Mouse (Mus musculus): ENCODE data around the gene Tchp. TPM values are rescaled to one million over a fixed set of nuclear protein-coding genes. Genes with fewer than 3 reads are reported as not detected.

Tchp gene
- polyA plus RNA-seq, 1 experiment from 2014 or later = 15.2 TPM

GRCm38 (mm10) chr5:114761980-114762379 is 54.4 kb downstream of the Tchp start:
- Histone ChIP-seq H3K4me2 (ENCODE audit: low read depth, low read length) (no peak overlapping the region), H3K9me3 (ENCODE audit: control insufficient read depth, low read length) (no peaks in the 10 kb centered on the region), H3K9ac (replicated peaks; ENCODE audit: low read depth, low read length) (no peak overlapping the region), H3K27ac (ENCODE audit: low read depth, low read length) (no peak overlapping the region), H3K36me3 (ENCODE audit: control insufficient read depth, insufficient read depth, low read length) (peaks cover 51% of the 10 kb centered on the region), H3K4me1 (ENCODE audit: control insufficient read depth, insufficient read depth, low read length) (no peaks in the 10 kb centered on the region), H3K27me3 (ENCODE audit: control insufficient read depth, insufficient read depth, low read length) (no peaks in the 10 kb centered on the region), H3K4me3 (ENCODE audit: low read depth, low read length) (no peak overlapping the region)
- ATAC-seq (ENCODE audit: low read depth) = no peak
- WGBS = 91% methylated on average over 8 of the region's 8 CpGs

- Histone ChIP-seq H3K27me3 (ENCODE audit: control insufficient read depth, insufficient read depth, low read length) (no peaks in the 10 kb centered on the region), H3K9ac (replicated peaks; ENCODE audit: low read depth, low read length) (no peak overlapping the region), H3K4me1 (ENCODE audit: control insufficient read depth, insufficient read depth, low read length) (no peaks in the 10 kb centered on the region), H3K4me2 (ENCODE audit: low read depth, low read length) (no peak overlapping the region), H3K36me3 (ENCODE audit: control insufficient read depth, insufficient read depth, low read length) (peaks cover 44% of the 10 kb centered on the region), H3K4me3 (ENCODE audit: low read depth, low read length) (no peak overlapping the region), H3K27ac (ENCODE audit: low read depth, low read length) (no peak overlapping the region), H3K9me3 (ENCODE audit: control insufficient read depth, low read length) (no peaks in the 10 kb centered on the region)
- no peak for ATAC-seq (ENCODE audit: low read depth)
- 76% methylated on average over 18 of the region's 18 CpGs for WGBS
These were observed 57.5 kb downstream of the Tchp start for GRCm38 (mm10) chr5:114764812-114765735.

GRCm38 (mm10) chr5:114766686-114767085 is 59.1 kb downstream of the Tchp start:
- Histone ChIP-seq H3K27ac (ENCODE audit: low read depth, low read length) (no peak overlapping the region), H3K36me3 (ENCODE audit: control insufficient read depth, insufficient read depth, low read length) (peaks cover 29% of the 10 kb centered on the region), H3K27me3 (ENCODE audit: control insufficient read depth, insufficient read depth, low read length) (no peaks in the 10 kb centered on the region), H3K4me2 (ENCODE audit: low read depth, low read length) (no peak overlapping the region), H3K9ac (replicated peaks; ENCODE audit: low read depth, low read length) (no peak overlapping the region), H3K4me1 (ENCODE audit: control insufficient read depth, insufficient read depth, low read length) (peaks cover 5% of the 10 kb centered on the region), H3K9me3 (ENCODE audit: control insufficient read depth, low read length) (no peaks in the 10 kb centered on the region), H3K4me3 (ENCODE audit: low read depth, low read length) (no peak overlapping the region)
- 91% methylated on average over 8 of the region's 8 CpGs for WGBS
- ATAC-seq (ENCODE audit: low read depth) = no peak

GRCm38 (mm10) chr5:114767185-114767584 is 59.6 kb downstream of the Tchp start:
- WGBS = 86% methylated on average over 7 of the region's 7 CpGs

DNA sequence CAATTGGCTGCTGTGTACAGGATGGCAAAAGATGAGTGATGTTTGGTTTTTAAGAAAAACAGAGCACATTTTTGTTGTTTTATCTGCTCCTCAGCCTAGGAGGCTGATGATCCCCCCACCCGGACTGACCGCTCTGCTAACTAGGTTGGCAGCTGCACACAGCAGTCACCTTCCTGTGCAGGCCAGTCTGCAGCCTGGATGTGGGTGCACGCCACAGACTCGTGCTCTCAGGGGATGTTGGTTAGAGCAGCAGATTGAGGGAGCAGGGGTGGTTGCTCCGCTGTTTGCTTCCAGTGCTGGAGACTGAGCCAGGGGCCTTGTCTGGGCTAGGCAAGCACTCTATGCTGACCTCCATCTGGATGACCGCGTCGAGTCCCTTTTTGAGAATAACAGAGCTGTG is 62.2 kb downstream of the Tchp start:
- Histone ChIP-seq H3K27me3 (ENCODE audit: control insufficient read depth, insufficient read depth, low read length) (peaks cover 3% of the 10 kb centered on the region; the same call in 1 of the 2 replicates), H3K36me3 (ENCODE audit: control insufficient read depth, insufficient read depth, low read length) (0 out of 2 replicates have a peak, but pooled peaks cover 4% of the 10 kb centered on the region), H3K9me3 (ENCODE audit: control insufficient read depth, low read length) (no peaks in the 10 kb centered on the region), H3K4me3 (ENCODE audit: low read depth, low read length) (no peak overlapping the region), H3K4me1 (ENCODE audit: control insufficient read depth, insufficient read depth, low read length) (peaks cover 13% of the 10 kb centered on the region), H3K27ac (ENCODE audit: low read depth, low read length) (no peak overlapping the region), H3K4me2 (ENCODE audit: low read depth, low read length) (no peak overlapping the region), H3K9ac (replicated peaks; ENCODE audit: low read depth, low read length) (no peak overlapping the region)
- 87% methylated on average over 8 of the region's 8 CpGs for WGBS
- no peak for ATAC-seq (ENCODE audit: low read depth)

More at GRCm38 (mm10) chr5:114767185-114767584, 59.6 kb downstream of the Tchp start:
- H3K9ac ChIP-seq (replicated peaks; ENCODE audit: low read depth, low read length) = no peak overlapping the region
- H3K4me3 ChIP-seq (ENCODE audit: low read depth, low read length) = no peak overlapping the region
- H3K27ac ChIP-seq (ENCODE audit: low read depth, low read length) = no peak overlapping the region
- H3K9me3 ChIP-seq (ENCODE audit: control insufficient read depth, low read length) = no peaks in the 10 kb centered on the region
- peaks cover 27% of the 10 kb centered on the region for H3K36me3 ChIP-seq (ENCODE audit: control insufficient read depth, insufficient read depth, low read length)
- ATAC-seq (ENCODE audit: low read depth) = no peak
- no peak overlapping the region for H3K4me2 ChIP-seq (ENCODE audit: low read depth, low read length)
- H3K27me3 ChIP-seq (ENCODE audit: control insufficient read depth, insufficient read depth, low read length) = no peaks in the 10 kb centered on the region
- H3K4me1 ChIP-seq (ENCODE audit: control insufficient read depth, insufficient read depth, low read length) = peaks cover 10% of the 10 kb centered on the region

- peak overlapping the region; percentile 97; the same call in 1 of the 2 replicates for H3K9ac ChIP-seq (replicated peaks; ENCODE audit: low read depth, low read length)
- no peak overlapping the region for H3K27ac ChIP-seq (ENCODE audit: low read depth, low read length)
- H3K4me1 ChIP-seq (ENCODE audit: control insufficient read depth, insufficient read depth, low read length) = peaks cover 23% of the 10 kb centered on the region
- peaks cover 3% of the 10 kb centered on the region; the same call in 1 of the 2 replicates for H3K27me3 ChIP-seq (ENCODE audit: control insufficient read depth, insufficient read depth, low read length)
- peak overlapping the region; percentile 59 for H3K4me2 ChIP-seq (ENCODE audit: low read depth, low read length)
- H3K36me3 ChIP-seq (ENCODE audit: control insufficient read depth, insufficient read depth, low read length) = no peaks in the 10 kb centered on the region
- ATAC-seq (ENCODE audit: low read depth) = no peak
- H3K9me3 ChIP-seq (ENCODE audit: control insufficient read depth, low read length) = no peaks in the 10 kb centered on the region
- WGBS = 69% methylated on average over 8 of the region's 8 CpGs
- H3K4me3 ChIP-seq (ENCODE audit: low read depth, low read length) = peak overlapping the region; percentile 100; the same call in 1 of the 2 replicates
These were observed 64.2 kb downstream of the Tchp start for GRCm38 (mm10) chr5:114771796-114772195.

Small RNA genes within 50 kb of the gene (microRNA-seq; reads per million reads assigned to microRNA genes)
- gene Mir7028 = not detected

Other genes with a start within 250 kb of the Tchp start
- gene Fam222a, start 139.7 kb upstream of the Tchp start, polyA plus RNA-seq (2014; fragmentation: Nextera tagmentation; extraction: Ambion mirVana) = 5.3 and 7.0 TPM in 2 replicates
- gene Trpv4, start 49.3 kb upstream of the Tchp start, polyA plus RNA-seq (2014; fragmentation: Nextera tagmentation; extraction: Ambion mirVana) = 0.39 and 0.59 TPM in 2 replicates
- gene Gltp, start 16.8 kb upstream of the Tchp start, polyA plus RNA-seq (2014; fragmentation: Nextera tagmentation; extraction: Ambion mirVana) = 26.9 and 30.8 TPM in 2 replicates
- 38.8 and 52.1 TPM in 2 replicates for gene Ankrd13a, start 66.9 kb downstream of the Tchp start, polyA plus RNA-seq (2014; fragmentation: Nextera tagmentation; extraction: Ambion mirVana)
- gene Git2, start 67.8 kb downstream of the Tchp start, polyA plus RNA-seq (2014; fragmentation: Nextera tagmentation; extraction: Ambion mirVana) = 53.1 and 60.3 TPM in 2 replicates
- 298 and 351 TPM in 2 replicates for gene 1500011B03Rik, start 115.7 kb downstream of the Tchp start, polyA plus RNA-seq (2014; fragmentation: Nextera tagmentation; extraction: Ambion mirVana)
- not detected in 2 replicates for gene 4930519G04Rik, start 145.9 kb downstream of the Tchp start, polyA plus RNA-seq (2014; fragmentation: Nextera tagmentation; extraction: Ambion mirVana)
- gene Gm9936, start 150.9 kb downstream of the Tchp start, polyA plus RNA-seq (2014; fragmentation: Nextera tagmentation; extraction: Ambion mirVana) = 2.3 and 3.5 TPM in 2 replicates
- gene Oasl2, start 189.2 kb downstream of the Tchp start, polyA plus RNA-seq (2014; fragmentation: Nextera tagmentation; extraction: Ambion mirVana) = 3.2 and 4.3 TPM in 2 replicates
- 0.52 and 0.55 TPM in 2 replicates for gene Oasl1, start 215.5 kb downstream of the Tchp start, polyA plus RNA-seq (2014; fragmentation: Nextera tagmentation; extraction: Ambion mirVana)
- gene 2210016L21Rik, start 234.4 kb downstream of the Tchp start, polyA plus RNA-seq (2014; fragmentation: Nextera tagmentation; extraction: Ambion mirVana) = 125 and 139 TPM in 2 replicates